Mouse (Mus musculus) cortical plate, adult 2 months (tissue): ENCODE measurements around the gene Glmn. TPM values are rescaled to one million over a fixed set of nuclear protein-coding genes. Genes with fewer than 3 reads are reported as not detected.

Experiments
- H3K27ac ChIP-seq: fragments of 200-500 bp; 2 replicates; pipeline ENCODE4 v1.5.1; 2012; ENCODE audit warnings: low read length, control low read depth, inconsistent platforms; ENCODE audit not compliant: insufficient read depth
- H3K4me1 ChIP-seq: fragments of 200-500 bp; 2 replicates; pipeline ENCODE4 v1.6.1; 2011; ENCODE audit warnings: low read length; ENCODE audit not compliant: control insufficient read depth, insufficient read depth
- H3K4me3 ChIP-seq: fragments of 200-500 bp; 2 replicates; pipeline ENCODE4 v1.5.1; 2011; ENCODE audit warnings: mild to moderate bottlenecking, low read length, control low read depth; ENCODE audit not compliant: insufficient read depth
- CTCF ChIP-seq: fragments of 200-500 bp; IDR thresholded peaks from 2 replicates; pipeline ENCODE4 v1.5.1; 2011; ENCODE audit warnings: mild to moderate bottlenecking, control low read depth, low read length; ENCODE audit not compliant: insufficient read depth; ENCODE audit errors: extremely low read depth
- POLR2A ChIP-seq: fragments of 200-500 bp; IDR thresholded peaks from 2 replicates; pipeline ENCODE4 v1.6.1; 2011; ENCODE audit warnings: mild to moderate bottlenecking, low read length, control low read depth; ENCODE audit not compliant: insufficient read depth; ENCODE audit errors: extremely low read depth
- polyA plus RNA-seq: library from polyadenylated mRNA; depleted of rRNA; stranded (reverse); fragments of >200 nt; gene quantifications from 2 replicates; pipeline ENCODE4 v1.2.3, GENCODE M21; 2012

Glmn gene
- polyA plus RNA-seq, 1 experiment = 17.6 TPM

DNA sequence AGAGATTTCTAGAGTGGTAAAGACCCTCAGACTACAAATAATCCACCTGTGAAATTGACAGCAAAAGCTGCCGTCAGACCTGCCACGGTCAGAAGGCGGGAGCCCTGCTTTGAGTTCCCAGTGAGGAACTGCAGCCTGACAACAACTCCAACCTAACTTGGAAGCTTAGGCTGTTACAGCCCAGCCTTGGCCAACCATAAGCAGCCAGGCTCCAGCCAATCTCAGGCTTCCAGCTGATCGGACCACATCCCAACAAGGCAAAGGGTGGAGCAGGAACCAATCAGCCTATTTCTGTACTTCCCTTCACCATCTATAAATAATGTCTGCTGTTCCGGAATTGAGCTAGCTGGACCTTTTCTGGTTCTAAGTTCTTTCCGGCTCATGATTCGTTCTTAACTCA is 75.8 kb downstream of the Glmn start:
- Histone ChIP-seq H3K4me3 (no peak overlapping the region), H3K4me1 (0 out of 2 replicates have a peak, but pooled peaks cover 1% of the 10 kb centered on the region), H3K27ac (no peak overlapping the region)
- TF ChIP-seq CTCF (no peak), POLR2A (peak; percentile 87)

DNA sequence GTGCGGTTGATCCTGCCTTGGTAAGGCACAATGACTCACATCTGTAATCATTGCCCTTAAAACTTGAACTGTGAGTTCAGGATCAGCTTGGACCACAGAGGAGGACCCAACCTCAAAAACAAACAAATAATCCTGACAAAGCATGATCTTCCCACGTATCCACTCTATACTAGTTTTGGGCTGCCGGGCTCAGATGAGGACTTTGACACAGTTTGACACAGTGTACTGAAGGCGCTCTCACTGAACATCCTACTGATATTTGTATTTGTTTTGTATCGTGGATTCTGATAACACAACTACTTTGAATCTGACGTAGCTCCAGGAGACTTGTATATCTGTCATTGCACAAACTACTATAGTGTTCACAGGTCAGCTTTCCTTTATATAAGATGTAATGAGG is 76.3 kb downstream of the Glmn start:
- H3K4me1 ChIP-seq = 0 out of 2 replicates have a peak, but pooled peaks cover 1% of the 10 kb centered on the region
- H3K27ac ChIP-seq = peak overlapping the region; percentile 70
- no peak for TF ChIP-seq CTCF
- TF ChIP-seq POLR2A = no peak
- no peak overlapping the region for H3K4me3 ChIP-seq

DNA sequence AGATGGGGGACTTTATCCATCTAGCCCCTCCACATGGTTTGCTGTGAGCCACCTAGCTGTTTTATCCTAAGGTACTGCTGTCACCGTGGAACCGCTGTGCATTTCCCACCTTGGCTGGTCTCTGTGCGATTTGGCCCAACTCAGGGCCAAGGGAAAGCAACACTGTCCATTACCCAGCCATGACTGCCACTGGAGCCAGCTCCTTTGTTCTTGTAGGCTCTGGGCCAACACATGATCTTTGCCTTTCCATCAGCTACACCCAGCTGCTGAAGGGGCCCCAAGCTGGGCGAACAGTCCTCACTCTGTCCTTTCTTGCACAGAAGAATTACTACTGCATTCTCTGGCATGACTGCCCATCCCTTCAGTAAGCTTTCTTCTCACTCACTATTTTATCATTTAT is 79.1 kb downstream of the Glmn start:
- no peak overlapping the region for H3K27ac ChIP-seq
- TF ChIP-seq CTCF (no peak), POLR2A (no peak)
- no peak overlapping the region for H3K4me3 ChIP-seq
- H3K4me1 ChIP-seq = peaks cover 1% of the 10 kb centered on the region; the same call in 1 of the 2 replicates

DNA sequence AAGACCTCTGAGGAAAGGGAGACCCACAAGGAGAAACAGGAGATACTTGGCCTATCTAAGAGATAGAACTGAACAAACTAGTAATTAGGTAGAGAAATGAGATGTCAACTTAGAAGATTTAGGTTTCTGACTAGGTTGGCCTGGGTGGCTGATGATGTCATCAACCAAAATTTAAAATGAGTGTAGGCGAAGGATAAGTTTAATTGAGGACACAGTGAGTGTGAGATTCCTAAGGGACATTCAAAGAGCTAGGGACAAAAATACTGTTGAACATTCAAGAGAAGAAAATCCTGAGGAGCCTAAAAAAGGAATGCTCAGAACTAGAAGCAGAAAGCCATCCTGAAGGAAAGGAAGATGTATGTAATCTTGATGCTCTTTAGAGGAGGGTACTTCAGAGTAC is 81.6 kb downstream of the Glmn start:
- H3K27ac ChIP-seq = no peak overlapping the region
- H3K4me3 ChIP-seq = no peak overlapping the region
- no peaks in the 10 kb centered on the region; the same call in 1 of the 2 replicates for H3K4me1 ChIP-seq
- TF ChIP-seq POLR2A (no peak), CTCF (no peak)

DNA sequence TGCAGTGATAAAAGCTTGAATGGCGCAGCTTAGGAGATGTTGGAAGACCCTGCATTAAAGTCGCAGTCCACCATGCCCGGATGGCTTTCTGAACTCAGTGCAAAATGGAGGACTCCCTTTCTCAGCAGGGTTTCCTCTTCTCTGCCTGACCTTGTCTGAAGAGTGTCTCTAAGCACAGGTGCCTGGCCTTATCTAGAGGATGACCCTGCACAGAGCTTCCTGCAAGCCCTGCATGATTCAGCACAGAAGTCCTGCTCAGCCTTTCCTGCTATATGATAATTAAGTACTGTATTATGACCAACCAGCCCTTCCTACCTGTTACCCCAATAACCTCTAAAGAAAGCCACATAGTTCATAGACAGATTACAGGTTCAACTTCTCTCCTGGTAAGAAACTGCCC is 82.2 kb downstream of the Glmn start:
- no peak overlapping the region for H3K27ac ChIP-seq
- peaks cover 2% of the 10 kb centered on the region for H3K4me1 ChIP-seq

DNA sequence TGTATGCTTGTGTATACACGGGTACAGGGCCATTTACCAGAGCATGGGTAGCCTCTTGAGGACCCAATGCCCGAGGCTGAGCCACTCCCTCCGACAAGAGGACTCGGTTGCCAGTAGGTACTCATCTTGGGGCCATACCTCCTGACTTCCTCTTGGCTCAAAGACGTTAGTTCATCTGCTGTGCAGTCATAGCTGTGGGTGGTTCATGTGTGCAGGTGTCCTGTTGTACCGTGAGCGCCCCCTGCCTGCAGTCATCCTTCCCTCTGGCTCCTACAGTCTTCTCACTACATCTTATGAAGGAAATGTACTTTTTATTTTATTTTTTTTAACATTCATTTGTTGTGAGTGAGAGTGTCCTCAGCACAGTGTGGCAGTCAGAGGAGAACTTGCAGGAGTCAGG is 84.1 kb downstream of the Glmn start:
- H3K4me1 ChIP-seq = peaks cover 2% of the 10 kb centered on the region
- no peak for TF ChIP-seq POLR2A
- peak; percentile 60 for TF ChIP-seq CTCF
- no peak overlapping the region for H3K4me3 ChIP-seq
- H3K27ac ChIP-seq = no peak overlapping the region

More for the DNA sequence above, 82.2 kb downstream of the Glmn start:
- TF ChIP-seq CTCF (no peak), POLR2A (no peak)
- no peak overlapping the region for H3K4me3 ChIP-seq

DNA sequence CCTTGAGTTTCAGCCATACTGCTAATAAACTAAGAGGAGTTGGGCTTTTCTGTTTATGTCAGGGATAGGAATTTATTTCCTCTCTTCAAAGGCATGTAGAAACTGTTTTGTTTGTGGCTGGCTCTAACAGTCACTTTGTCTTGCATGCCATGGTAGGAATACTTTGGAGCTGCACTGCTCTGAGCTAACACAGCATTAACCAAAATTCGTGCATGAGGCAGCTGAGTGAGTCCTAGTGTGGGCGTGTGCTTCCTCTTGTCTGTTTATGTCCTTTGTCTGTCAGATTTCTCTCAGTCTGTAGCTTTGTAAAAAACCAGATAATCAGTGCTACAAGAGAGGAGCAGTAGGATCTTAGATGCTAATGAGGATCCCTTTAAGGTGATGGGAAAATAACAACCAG is 86.4 kb downstream of the Glmn start:
- no peak for TF ChIP-seq POLR2A
- no peak for TF ChIP-seq CTCF
- Histone ChIP-seq H3K4me1 (peaks cover 2% of the 10 kb centered on the region), H3K4me3 (no peak overlapping the region), H3K27ac (no peak overlapping the region)

DNA sequence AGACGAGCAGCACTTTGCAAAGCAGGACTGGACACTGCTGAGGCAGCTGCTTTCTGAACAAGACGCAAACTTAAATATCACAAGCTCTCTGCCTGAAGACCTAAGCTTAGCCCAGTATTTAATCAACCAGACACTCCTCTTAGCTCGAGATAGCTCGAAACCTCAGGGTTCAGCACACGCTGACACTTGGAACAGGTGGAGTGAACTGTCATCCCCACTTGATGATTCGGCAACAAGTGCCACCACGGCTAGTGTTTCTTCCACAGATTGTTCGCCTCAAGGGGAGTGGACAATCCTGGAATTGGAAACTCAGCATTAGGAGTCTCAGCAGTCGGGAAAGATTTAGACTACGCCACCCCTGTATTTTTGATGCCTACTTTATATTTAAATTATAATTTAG is 87.2 kb downstream of the Glmn start:
- Histone ChIP-seq H3K4me3 (no peak overlapping the region), H3K4me1 (peaks cover 2% of the 10 kb centered on the region), H3K27ac (no peak overlapping the region)
- TF ChIP-seq CTCF (no peak), POLR2A (no peak)

DNA sequence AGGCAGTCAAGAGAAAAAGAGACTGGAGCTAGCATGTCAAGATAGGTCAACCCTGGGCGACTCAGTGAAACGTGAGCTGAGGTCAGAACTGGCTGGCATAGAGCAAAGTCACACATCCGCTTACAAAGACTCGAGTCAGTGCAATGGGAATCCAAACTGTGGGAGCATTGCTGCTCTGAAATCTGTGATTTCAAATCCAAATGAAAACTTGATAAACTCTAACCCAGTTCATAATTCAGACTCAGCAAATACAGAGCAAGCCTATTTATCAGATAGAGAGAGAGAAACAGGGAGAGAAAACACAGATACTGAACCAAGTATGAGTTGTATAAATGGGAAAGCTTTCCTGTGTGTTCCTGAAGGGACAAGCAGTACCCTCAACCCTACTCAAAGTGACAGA is 90.4 kb downstream of the Glmn start, which contains the start of gene Gm42669:
Gene Gm42669, plus strand, starts transcription at position 301 of the 400 bp plus-strand sequence.
- Histone ChIP-seq H3K4me1 (peaks cover 4% of the 10 kb centered on the region), H3K27ac (no peak within 1 kb of the TSS), H3K4me3 (no peak within 1 kb of the TSS)
- TF ChIP-seq CTCF (no peak), POLR2A (no peak)

DNA sequence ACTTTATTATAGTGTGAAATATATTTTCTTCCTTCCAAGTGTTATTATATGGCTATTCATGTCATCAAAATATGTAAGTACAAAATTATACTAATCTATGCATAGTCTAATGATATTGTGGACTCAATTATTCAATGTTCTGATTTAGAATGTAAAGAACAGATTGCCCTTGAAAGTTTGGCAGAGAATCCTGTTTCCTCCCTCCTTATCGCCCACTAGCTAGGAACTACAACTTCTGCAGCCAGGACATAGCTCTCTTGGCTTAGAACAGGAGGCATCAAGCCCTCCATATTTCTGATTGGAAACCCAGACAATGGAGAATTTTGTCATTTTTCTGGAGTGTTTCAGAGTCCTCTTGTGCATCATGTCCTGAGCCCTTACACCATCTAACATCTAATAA is 96.9 kb downstream of the Glmn start:
- Histone ChIP-seq H3K4me3 (no peak overlapping the region; the same call in 1 of the 2 replicates), H3K27ac (no peak overlapping the region), H3K4me1 (peaks cover 2% of the 10 kb centered on the region)
- TF ChIP-seq POLR2A (no peak), CTCF (no peak)
